Comparison of ENCODE assay signal across 8 mouse cellular contexts in genomic region chr5:100428734-100429343, GRCm38 (mm10). TPM values are rescaled to one million over a fixed set of nuclear protein-coding genes. Genes with fewer than 3 reads are reported as not detected.
DNase-seq lines count a peak whose midpoint lies in the region; ATAC-seq and TF ChIP-seq lines count a peak whose summit lies in the region.

No protein-coding gene starts in this region.

- no peaks in the 10 kb centered on the region for H3K9me3 ChIP-seq in heart, postnatal 0 days (replicated peaks; ENCODE audit: control insufficient read depth, low read length)

- peak overlapping the region; percentile 79 for H3K4me2 ChIP-seq in heart, postnatal 0 days (ENCODE audit: low read depth, low read length)

- 1% methylated on average over 20 of the region's 20 CpGs for WGBS in heart, postnatal 0 days

- H3K27me3 ChIP-seq in heart, postnatal 0 days (ENCODE audit: control insufficient read depth, insufficient read depth, low read length), result no peaks in the 10 kb centered on the region

- peaks cover 32% of the 10 kb centered on the region for H3K4me1 ChIP-seq in heart, postnatal 0 days (ENCODE audit: control insufficient read depth, insufficient read depth)

- no peak for TF ChIP-seq CTCF in heart, postnatal 0 days (IDR thresholded peaks at IDR 0.05; ENCODE audit: low read depth)

- peaks cover 31% of the 10 kb centered on the region for H3K36me3 ChIP-seq in heart, postnatal 0 days (replicated peaks; ENCODE audit: control insufficient read depth, insufficient read depth, low read length)

- peak overlapping the region; percentile 66 for H3K9ac ChIP-seq in heart, postnatal 0 days (replicated peaks; ENCODE audit: low read depth, low read length)

- H3K4me3 ChIP-seq in heart, postnatal 0 days (ENCODE audit: low read depth, low read length), result peak overlapping the region; percentile 68

- no peak for DNase-seq in heart, postnatal 0 days (ENCODE audit: low spot score)
- no peak for DNase-seq in heart, adult 9 months (ENCODE audit: low spot score in 2 of 2)
- peak; percentile 46 for DNase-seq in MN1 (ENCODE audit: low spot score)
- DNase-seq in urinary bladder, postnatal 10 days (ENCODE audit: low spot score), result no peak
- DNase-seq in layer of hippocampus, adult 18-20 months (ENCODE audit: low spot score in 2 of 2), result no peak
- DNase-seq in ovary, postnatal 10 days (ENCODE audit: low spot score), result no peak

- no peak for TF ChIP-seq EP300 in heart, postnatal 0 days (IDR thresholded peaks at IDR 0.05; ENCODE audit: low read depth)

- H3K27ac ChIP-seq in heart, postnatal 0 days (ENCODE audit: low read depth), result peak overlapping the region; percentile 89

- peak; percentile 22; the same call in 1 of the 2 replicates for ATAC-seq in heart, postnatal 0 days (ENCODE audit: insufficient read depth, low read depth)
- ATAC-seq in granulocyte monocyte progenitor cell, adult 5-6 weeks (replicated peaks; ENCODE audit: poor library complexity, severe bottlenecking), result peak; percentile 23
- peak; percentile 38 for ATAC-seq in megakaryocyte progenitor cell, adult 5-6 weeks (replicated peaks; ENCODE audit: poor library complexity)

RNA-seq across cellular contexts. Expression of gene Sec31a, which starts 12.8 kb away (rescaled TPM):
- 246 and 258 TPM in 2 replicates for total RNA-seq in heart, postnatal 0 days (2014; rRNA removed; ENCODE audit: low replicate concordance)
- polyA plus RNA-seq in heart, postnatal 0 days (2015; fragmentation: Nextera tagmentation; extraction: Ambion mirVana), result 101 and 102 TPM in 2 replicates
- total RNA-seq in granulocyte monocyte progenitor cell, adult 5-6 weeks (2014; fragmentation: Nextera tagmentation), result 188 and 193 TPM in 2 replicates
- total RNA-seq in granulocyte monocyte progenitor cell, adult 5-6 weeks (2017), result 109 and 167 TPM in 2 replicates
- total RNA-seq in megakaryocyte progenitor cell, adult 5-6 weeks (2015), result 158 and 166 TPM in 2 replicates
- total RNA-seq in megakaryocyte progenitor cell, adult 5-6 weeks (2017), result 125 and 137 TPM in 2 replicates
- total RNA-seq in layer of hippocampus, adult 18-20 months (2021), result 100 to 1,000 TPM; 105 to 107 TPM
